Mouse (Mus musculus) c-Kit-positive CD71-positive TER-119-positive erythroid progenitor cells, embryonic 14.5 days (primary cell): Measurements from ENCODE around the gene Nectin2.
A peak's percentile ranks its signal among the peaks of the same experiment; 100 is the strongest.

Experiments
- DNase-seq: peaks from one replicate; pipeline ENCODE4 v3.0.0-alpha.2; 2013; ENCODE audit warnings: low spot score

Nectin2 gene

DNA sequence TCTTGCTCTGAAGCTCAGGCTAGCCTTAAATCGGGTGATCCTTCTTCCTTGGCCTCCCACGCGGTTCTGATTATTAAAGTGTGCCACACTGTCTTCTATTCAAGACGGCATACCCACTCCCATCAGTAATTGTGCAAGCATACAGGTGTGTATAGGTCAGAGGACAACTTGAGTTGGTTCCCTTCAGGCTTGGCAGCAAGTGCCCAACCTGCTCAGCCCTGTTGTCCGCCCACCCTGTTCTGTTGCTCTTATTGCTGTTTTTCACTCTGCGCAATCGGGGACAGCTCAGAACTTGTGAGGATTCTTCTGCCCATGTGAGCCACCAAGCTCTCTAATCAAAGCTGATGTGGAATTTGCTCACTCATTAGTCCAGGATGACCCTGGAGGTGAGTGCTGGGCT lies 45.0 kb downstream of the Nectin2 start:
- DNase-seq, result no peak

DNA sequence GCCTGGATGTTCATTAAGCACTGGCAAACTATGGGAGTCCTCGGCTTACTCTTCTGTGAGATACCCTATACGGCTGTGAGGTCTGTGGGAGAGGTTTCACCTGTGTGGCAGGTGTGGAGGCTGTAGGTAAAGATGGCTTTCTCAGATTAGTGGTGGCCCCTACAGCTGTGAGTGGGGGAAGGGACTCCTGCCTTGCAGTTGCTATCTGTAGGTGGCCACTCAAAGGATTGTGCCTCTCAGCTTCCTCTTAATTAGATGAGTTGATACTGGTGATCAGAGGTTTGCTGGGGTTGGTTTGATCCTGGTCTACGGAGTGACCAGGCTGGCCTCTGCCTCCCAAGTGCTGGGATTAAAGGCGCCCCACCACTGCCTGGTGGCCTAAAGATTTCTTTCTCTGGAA lies 45.8 kb downstream of the Nectin2 start:
- DNase-seq, result no peak

DNA sequence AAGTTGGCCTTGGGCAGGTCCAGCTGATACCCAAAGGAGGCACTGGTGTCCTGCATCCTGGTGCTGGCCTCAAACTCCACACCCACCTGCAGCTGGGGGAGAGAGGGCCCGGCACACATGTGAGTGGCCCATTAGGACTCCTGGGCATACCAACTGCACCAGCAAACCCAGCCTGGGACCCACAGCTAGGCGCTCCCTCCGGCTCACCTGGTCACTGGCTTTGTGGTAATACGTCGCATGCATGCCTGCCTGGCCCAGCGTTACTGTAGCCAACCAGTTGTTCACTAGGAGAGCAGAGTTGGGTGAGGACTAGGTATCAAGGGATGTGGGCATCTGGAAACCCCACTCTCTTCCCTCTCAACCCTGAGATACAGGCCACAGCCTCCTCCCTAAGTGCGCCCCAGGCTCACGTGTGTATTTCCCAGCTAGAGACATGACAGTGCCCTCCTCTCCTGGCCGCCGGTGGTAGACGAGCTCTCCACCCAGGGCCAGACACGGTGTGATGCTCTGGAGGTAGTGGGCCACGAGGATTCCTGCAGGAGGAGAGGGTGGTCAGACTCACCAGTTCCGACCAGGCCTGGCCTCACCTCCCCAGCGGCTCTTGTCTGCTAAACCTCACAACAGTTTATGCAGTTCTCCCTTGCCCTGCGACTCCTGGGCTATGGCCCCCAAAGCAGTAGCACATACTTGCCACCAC lies 47.3 kb downstream of the Nectin2 start:
- DNase-seq, result no peak

DNA sequence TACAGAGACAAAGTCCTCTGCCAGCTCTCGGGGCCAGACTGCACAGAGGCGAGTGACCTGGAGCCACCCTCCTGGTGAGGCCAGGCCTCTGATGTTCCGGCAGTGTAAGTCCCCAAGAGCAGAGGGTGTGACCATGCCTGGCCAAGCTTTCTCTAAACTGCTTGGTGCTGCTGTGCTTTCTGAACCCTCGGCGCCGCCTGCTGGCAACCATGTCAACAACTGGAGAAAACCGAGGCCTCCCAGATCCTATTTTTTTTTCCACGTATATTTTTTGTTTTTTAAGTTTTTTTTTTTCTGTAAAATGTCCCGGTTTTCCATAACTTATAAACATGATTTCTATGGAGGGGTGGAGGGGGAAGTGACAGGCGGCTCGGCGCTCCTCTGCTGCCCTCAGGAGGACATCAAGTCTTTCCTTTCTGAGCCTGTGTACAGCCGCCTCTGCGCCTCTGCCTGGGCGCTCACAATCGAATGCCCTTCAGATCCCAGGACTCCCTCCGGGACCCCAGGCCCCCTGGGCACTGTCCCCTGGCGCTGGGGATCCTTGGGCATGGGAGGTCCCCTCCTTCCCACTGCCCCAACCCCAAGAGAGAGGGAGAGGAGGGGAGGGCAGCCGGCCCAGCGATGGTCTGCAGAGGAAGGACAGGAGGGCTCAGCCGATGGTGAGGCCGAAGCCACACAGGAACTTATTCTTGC lies 49.1 kb downstream of the Nectin2 start:
- peak; percentile 50 for DNase-seq

DNA sequence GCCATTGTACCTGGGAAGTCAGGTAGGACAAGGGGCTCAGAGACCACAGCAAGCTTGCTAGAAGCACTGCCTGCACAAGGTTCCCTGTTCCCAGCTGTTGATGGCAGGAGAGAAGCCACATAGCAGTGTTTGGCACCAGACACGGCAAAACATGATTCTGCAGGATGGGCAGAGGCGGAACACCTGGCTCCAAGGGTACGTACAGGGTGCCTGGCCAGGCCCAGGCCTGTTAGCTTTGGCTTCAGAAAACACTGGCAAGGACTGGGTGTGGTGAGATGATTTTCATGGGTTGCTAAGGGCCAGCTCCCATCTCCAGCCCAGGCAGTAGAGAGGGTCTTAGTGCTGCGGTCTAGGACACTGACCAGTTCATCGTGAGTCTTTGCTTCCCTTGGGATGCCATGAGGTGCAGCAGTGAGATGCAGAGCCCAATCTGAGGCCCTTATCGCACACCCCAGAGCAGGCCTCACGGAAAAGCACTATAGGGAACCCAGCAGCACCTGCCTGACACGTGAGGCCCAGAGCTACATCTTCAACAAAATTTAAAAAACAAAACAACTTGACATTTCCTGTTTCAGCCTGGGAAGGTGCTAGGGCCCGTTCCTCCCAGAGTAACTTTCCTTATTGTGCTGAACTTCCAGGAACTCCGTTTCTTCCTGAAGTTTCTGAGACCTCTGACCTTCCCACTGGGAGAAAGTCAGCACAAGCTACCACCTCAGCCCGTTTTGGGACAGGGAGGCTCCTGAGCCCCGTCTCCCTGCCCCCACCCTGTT lies 49.8 kb downstream of the Nectin2 start:
- no peak for DNase-seq

DNA sequence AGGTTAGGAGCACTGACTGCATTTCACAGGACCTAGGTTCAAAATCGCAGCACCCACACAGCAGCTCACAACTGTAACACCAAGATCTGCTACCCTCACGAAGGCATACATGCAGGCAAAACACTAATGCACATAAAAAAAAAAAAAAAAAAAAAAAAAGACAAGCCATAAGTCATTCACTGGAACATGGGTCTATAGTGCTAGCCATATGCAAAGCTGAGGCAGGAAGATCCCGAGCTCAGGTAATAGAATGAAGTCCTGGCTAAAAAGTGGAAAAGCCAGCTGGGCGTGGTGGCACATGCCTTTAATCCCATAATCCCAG lies 50.5 kb downstream of the Nectin2 start:
- no peak for DNase-seq

DNA sequence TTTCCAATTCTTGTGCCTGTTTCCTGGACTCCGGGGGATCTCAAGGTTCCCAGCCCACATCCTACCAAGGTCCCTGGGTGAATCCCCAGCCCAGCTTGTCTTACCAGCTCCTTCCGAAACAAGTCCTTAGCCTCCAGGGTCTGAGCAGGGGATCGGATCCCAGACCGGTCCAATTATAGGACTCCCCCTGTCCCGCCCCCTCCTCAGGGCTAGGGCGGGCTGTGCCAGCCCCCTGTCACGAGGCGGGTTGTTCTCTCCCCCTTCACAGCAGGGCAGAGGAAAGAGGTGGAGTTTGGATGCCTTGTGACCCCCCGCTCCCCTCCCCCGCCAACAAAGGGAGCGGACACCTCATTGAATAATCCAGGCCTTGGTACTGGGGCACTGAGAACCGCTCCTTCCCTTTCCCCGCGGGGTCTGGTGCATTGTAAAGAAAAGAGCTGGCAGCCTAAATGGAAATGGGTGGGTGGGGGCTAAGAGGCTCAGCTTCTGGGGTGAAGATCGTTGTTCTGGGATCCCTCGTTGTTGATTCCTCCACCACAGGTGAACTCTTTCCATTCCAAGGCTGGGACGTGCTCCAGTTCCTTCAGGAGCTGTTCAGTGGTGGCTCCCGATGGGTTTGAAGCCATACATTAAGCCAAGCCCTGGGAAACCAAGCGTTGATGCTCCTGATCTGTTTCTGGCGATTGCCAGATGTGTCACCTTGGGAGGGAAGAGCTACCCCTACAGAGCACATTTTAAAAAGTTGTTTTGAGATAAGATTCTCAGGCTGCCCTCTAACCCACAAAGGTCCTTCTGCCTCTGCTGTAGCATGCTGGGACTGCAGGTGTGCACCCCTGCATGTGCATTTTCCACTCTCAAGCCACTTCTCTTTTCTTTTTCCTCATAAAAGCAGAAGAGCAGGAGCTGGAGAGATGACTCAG lies 51.1 kb downstream of the Nectin2 start, which contains the start of gene Apoe:
Apoe (minus strand) TSS at position 282 of the 920 bp plus-strand sequence.
- no peak for DNase-seq

DNA sequence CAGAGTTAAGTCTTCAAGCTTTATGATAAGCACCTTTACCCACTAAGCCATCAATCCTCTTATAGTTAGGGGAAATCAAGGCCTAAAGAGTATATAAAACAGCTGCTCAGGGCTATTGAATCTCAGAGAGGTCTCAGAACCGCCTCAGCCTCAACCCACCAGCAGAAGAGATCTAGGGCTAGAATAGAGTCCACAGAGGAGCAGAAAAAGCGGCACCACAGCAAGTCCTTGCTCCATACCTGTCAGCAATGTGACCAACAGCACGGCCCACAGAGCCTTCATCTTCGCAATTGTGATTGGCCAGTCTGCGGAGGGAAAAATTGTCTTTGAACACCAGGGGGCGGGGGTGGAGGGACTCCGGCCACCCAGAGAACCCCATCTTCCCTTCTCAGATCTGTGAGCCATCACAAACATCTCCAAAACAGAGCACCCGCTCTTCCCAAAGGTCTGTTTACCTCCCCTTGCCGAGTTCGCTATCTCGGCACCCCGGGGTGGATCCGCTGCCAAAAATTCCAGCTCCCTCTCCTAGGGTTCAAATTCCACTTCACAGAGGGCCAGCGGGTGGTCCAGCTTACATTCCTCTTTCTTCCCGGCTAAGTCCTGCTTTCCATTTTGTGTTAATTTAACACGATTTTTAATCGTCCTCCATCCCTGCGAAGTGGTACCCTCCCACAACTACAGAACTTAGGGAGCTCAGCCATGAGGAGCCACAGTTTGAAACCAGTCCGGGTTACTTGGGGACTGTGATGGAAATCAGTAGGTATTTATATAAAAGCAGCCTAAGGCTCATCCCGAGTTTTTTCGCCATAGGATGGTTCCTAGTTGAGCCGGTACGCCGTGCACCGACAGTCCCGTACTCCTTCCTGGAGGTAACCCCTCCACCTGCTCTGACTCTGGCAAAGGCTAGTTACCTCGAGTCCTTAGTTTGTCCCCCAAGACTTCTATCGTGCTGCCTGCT lies 52.1 kb downstream of the Nectin2 start:
- no peak for DNase-seq

DNA sequence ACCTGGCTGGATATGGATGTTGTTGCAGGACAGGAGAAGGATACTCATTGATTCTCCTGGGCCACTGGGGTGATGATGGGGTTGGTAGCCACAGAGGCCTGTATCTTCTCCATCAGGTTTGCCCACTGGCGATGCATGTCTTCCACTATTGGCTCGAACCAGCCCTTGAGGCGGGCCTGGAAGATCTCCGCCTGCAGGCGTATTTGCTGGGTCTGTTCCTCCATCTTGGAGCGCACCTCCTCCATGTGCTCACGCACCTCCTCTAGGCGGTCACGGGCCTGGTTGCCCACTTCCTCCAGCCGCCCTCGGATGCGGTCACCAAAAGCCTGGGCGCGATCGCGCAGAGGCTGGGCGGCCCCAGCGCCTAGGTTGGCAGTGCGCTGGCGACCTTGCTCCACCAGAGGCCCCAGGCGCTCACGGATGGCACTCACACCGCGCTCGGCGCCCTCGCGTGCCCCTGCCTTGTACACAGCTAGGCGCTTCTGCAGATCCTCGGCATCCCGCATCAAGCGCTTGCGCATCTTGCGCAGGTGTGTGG lies 53.9 kb downstream of the Nectin2 start:
- DNase-seq, result no peak

DNA sequence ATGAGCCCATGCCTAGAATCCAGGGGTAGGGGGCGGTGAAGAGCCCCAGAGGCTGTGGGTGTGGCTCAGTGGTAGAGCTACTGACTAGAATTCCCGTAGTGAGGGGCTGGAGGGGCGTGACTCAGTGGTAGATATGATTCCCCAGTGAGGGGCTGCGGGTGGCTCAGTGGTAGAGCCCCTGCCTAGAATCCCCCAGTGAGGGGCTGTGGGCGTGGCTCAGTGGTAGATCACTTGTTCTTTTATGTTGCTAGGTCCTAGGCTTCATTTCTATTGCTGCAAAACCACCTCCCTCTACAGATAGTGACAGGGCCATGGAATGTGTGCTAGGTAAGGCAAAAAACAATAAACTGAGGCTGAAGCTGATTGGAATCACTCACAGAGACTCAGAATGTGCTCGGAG lies 54.4 kb downstream of the Nectin2 start:
- no peak for DNase-seq

DNA sequence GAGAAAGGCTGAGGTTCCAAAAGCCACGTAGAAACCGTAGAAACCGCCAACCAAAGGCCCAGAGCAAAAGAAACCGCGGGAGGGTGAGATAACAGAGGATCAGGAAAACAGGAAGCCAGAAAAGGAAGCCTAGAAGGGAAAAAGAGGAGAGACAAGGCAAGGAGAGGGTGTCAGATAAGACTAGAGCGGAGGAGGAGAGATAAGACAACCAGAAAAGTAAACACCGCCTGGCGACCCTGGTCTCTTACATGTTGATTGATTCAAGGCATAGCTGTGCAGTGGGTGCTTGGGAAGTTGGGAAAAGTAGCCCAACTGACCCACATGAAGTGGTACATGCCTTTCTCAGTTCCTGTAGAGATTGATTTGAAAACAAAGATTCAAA lies 55.1 kb downstream of the Nectin2 start:
- DNase-seq, result no peak

DNA sequence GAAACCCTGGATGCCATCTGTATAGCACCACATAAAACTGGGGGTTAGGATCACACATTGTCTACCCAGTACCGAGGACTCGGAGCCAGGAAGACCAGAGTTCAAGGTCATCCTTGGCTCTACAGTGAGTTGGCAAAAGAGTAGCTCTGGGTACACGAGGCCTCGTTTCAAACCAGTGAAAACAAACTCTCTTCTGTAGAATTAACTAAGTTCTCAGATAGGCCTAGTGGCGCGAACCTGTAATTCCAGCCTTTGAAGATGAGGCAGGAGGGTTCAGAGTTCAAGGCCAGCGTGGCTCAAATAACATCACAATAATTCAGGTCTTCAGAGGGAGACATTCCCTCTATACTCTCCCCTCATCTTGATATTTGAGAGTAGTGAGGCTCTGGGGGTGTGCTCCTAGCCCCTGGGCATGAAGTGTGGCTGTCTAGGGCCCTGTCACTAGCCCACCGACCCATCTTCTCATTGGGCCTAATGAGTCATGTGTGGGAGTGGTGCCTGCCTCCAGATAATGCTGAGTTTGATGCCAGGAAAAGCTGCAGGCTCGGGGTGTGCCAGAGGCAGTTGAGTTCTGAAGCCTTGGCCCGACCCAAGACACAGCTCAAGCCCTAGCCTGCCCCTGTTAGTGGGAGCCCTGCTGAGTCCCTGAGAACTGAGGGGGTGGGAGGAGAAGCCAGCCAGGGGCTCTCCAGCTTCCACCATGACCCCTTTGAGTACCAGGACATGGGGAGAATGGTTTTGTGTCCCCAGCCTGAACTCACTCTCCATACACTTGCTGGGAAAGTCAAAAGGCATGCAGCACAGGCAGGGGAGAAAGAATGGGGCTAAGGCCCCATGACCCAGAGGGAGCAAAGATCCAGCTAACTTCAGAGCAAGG lies 55.7 kb downstream of the Nectin2 start:
- no peak for DNase-seq

DNA sequence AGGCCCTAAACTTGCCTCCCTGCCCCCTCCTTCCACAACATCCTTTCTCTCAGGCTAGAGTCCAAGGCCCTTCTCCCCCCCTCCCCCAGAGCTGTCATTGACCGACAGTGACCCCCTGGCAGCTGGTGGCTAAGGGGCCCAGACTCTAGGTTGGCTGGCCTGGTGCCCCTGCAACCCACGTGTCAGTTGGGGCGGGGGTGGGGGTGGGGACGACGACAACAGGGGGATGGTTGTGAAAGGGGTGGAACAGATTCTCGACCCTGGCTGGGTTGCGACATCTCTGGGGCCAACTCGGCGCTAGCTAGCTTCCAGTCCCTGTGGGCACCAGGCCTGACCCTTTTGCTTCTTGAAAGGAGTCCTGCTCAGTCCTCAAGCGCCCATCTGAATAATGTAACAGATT lies 56.9 kb downstream of the Nectin2 start:
- DNase-seq, result no peak

DNA sequence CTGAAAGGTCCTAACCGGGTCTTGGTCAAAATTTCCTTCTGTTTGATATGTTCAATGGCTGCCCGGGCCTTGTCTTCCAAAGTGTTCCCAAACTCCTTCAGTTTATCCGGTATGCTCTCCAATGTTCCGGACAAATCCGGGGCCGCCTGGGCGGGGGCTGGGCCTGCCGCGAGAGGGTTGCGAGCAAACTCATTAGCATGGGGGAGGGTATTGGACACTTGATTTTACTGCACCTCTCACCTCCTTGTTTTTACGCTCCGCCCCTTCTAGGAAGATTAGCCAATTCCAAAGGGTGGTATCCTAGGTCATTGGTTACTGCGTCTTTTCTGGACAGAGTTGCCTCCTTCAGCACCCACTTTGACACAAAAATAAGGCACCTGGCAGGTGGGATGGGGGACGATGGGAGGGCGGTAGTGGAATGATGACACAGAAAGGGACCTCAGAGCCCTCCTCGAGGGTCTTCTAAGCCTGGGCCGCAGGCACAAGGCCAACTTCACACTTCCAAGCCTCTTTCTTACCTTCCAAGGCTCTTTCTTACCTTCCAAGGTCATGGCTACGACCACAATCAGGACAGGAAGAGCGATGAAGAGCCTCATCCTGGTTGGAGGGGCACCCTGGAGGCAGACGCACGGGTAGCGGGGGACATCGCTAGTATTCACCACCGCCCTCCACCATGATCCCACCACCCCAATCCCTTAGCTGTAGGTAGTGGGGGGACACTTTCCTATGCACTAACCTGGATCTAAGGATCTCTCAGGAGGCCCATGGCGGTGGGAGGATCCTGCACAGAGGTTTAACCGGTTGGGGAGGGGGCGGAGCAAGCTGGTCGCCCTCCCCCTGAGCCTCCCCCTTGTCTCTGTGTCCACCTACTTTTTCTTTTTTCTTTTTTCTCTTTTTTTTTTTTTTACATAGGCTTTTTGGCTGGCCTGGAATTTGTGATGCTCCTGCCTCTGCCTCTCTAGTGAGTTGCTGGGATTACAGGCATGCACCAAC lies 58.1 kb downstream of the Nectin2 start, which contains the start of gene Apoc1:
Apoc1 (minus strand) TSS at position 788 of the 993 bp plus-strand sequence.
- DNase-seq, result no peak

DNA sequence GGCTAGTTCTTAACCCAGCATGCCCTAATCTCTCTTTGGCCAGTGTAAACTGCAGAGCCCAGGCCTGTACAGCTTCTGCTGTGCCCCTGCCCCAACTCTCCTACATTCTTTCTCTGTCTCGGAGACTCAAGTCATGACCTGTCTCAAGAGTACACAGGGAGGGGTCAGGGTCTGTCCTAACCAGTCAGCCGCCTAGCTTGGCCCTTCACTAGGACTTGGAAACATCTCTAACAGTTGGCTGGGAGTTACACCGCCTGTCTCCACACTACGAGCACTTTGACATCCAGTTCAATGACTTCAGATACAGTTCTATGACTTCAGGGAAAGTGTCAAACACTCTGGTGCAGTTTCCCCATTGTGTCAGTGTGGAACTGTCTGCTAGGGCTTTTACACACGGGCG lies 58.8 kb downstream of the Nectin2 start:
- DNase-seq, result no peak

DNA sequence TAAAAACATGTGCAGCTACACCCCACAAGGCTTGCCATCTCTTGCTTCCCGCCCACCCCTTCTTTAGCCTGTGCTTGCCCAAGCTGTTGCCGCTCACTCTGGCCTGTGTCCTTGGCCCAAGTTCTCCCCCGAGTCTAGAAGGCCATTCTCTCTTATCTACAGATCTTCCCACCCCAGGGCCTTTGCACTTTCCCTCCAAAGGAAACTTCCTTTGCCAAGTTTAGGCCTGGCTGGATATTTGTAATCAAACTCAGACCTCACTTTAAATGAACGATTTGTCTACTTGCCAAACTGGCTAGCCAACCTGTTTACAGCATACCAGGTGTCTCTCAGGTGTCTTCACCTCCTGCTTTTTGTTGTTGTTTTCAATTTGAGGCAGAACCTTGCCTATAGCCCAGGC lies 59.4 kb downstream of the Nectin2 start:
- DNase-seq, result no peak

DNA sequence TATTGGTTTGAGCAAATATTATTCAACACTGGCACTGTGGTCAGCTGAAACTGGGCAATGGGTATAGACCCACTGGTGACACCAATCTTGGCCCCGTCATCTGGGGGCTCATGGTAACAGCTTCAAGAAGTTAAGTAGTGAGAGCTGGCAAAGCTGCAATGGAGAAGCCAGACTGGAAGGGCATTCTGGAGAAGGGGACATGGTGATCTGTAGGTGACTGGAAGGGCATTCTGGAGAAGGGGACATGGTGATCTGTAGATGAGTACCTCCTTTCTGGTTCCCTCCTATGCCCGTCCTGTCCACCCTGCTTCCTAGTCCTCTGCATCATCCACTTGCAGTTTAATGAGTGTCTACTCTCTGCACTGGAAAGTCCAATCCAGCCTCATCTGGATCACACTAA lies 61.7 kb downstream of the Nectin2 start:
- DNase-seq, result no peak

DNA sequence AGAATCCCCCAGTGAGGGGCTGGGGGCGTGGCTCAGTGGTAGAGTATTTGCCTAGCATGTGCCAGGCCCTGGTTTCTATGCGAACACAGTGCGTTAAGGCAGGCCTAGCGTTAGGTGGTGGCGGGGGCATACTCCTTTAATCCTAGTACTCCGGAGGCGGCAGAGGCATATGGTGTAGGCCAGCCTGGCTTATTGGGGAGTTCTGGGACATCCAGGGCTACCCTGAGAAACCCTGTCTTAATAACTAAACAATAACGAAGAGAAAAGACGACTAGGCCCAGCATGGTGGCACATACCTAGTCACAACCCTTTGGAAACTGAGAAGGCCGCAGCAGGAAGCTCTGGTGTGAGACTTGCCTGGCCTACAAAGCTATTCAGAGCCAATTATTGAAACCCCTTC lies 62.2 kb downstream of the Nectin2 start:
- no peak for DNase-seq
